Mouse (Mus musculus): ENCODE data around the gene Rpl32. TPM values are rescaled to one million over a fixed set of nuclear protein-coding genes. Genes with fewer than 3 reads are reported as not detected.

Rpl32 gene
- polyA plus RNA-seq, 1 experiment = 463 TPM

GRCm38 (mm10) chr6:115803541-115804382 is 4.8 kb downstream of the Rpl32 start:
- H3K27me3 ChIP-seq (ENCODE audit: control insufficient read depth, insufficient read depth, low read length) = no peaks in the 10 kb centered on the region
- H3K27ac ChIP-seq (ENCODE audit: insufficient read depth, low read length) = no peak overlapping the region
- H3K4me3 ChIP-seq (ENCODE audit: extremely low read depth, insufficient read depth, insufficient read length) = no peak overlapping the region
- peaks cover 8% of the 10 kb centered on the region; the same call in 1 of the 2 replicates for H3K4me1 ChIP-seq (ENCODE audit: control insufficient read depth, insufficient read depth, insufficient read length)
- peaks cover 19% of the 10 kb centered on the region for H3K36me3 ChIP-seq (ENCODE audit: control insufficient read depth, insufficient read depth, low read length)
- 61% methylated on average over 16 of the region's 16 CpGs for WGBS
- peak; percentile 34 to 50 for DNase-seq (ENCODE audit: low read depth in 1 of 2, low spot score in 2 of 2)
- peak; percentile 39; the same call in 1 of the 2 replicates for TF ChIP-seq CTCF (IDR thresholded peaks at IDR 0.05; ENCODE audit: extremely low read depth, insufficient read depth, insufficient read length, insufficient replicate concordance)
- TF ChIP-seq POLR2A (IDR thresholded peaks at IDR 0.05; ENCODE audit: low read depth, low read length) = no peak

- WGBS = 93% methylated on average over 3 of the region's 3 CpGs
- DNase-seq (ENCODE audit: low read depth in 1 of 2, low spot score in 2 of 2) = no peak
- Histone ChIP-seq H3K27me3 (ENCODE audit: control insufficient read depth, insufficient read depth, low read length) (no peaks in the 10 kb centered on the region), H3K27ac (ENCODE audit: insufficient read depth, low read length) (no peak overlapping the region), H3K36me3 (ENCODE audit: control insufficient read depth, insufficient read depth, low read length) (peaks cover 16% of the 10 kb centered on the region), H3K4me1 (ENCODE audit: control insufficient read depth, insufficient read depth, insufficient read length) (peaks cover 3% of the 10 kb centered on the region; the same call in 1 of the 2 replicates), H3K4me3 (ENCODE audit: extremely low read depth, insufficient read depth, insufficient read length) (no peak overlapping the region)
- TF ChIP-seq CTCF (IDR thresholded peaks at IDR 0.05; ENCODE audit: extremely low read depth, insufficient read depth, insufficient read length, insufficient replicate concordance) (no peak), POLR2A (IDR thresholded peaks at IDR 0.05; ENCODE audit: low read depth, low read length) (no peak)
Observed at GRCm38 (mm10) chr6:115801811-115802210, 6.7 kb downstream of the Rpl32 start.

GRCm38 (mm10) chr6:115792691-115793215 is 15.8 kb downstream of the Rpl32 start:
- no peak for TF ChIP-seq POLR2A (IDR thresholded peaks at IDR 0.05; ENCODE audit: low read depth, low read length)
- TF ChIP-seq CTCF (IDR thresholded peaks at IDR 0.05; ENCODE audit: extremely low read depth, insufficient read depth, insufficient read length, insufficient replicate concordance) = no peak
- Histone ChIP-seq H3K4me1 (ENCODE audit: control insufficient read depth, insufficient read depth, insufficient read length) (no peaks in the 10 kb centered on the region), H3K27ac (ENCODE audit: insufficient read depth, low read length) (0 out of 2 replicates have a peak overlapping the region, but pooled peaks have one; percentile 35), H3K36me3 (ENCODE audit: control insufficient read depth, insufficient read depth, low read length) (no peaks in the 10 kb centered on the region; the same call in 1 of the 2 replicates), H3K4me3 (ENCODE audit: extremely low read depth, insufficient read depth, insufficient read length) (peak overlapping the region; percentile 17; the same call in 1 of the 2 replicates), H3K27me3 (ENCODE audit: control insufficient read depth, insufficient read depth, low read length) (no peaks in the 10 kb centered on the region)
- no peak for DNase-seq (ENCODE audit: low read depth in 1 of 2, low spot score in 2 of 2)
- 36% methylated on average over 21 of the region's 21 CpGs for WGBS

GRCm38 (mm10) chr6:115791842-115792686 is 16.5 kb downstream of the Rpl32 start:
- peak in 1 of 2 experiments; percentile 31 for DNase-seq (ENCODE audit: low read depth in 1 of 2, low spot score in 2 of 2)
- Histone ChIP-seq H3K36me3 (ENCODE audit: control insufficient read depth, insufficient read depth, low read length) (no peaks in the 10 kb centered on the region), H3K27ac (ENCODE audit: insufficient read depth, low read length) (no peak overlapping the region), H3K4me1 (ENCODE audit: control insufficient read depth, insufficient read depth, insufficient read length) (no peaks in the 10 kb centered on the region), H3K4me3 (ENCODE audit: extremely low read depth, insufficient read depth, insufficient read length) (peak overlapping the region; percentile 17; the same call in 1 of the 2 replicates), H3K27me3 (ENCODE audit: control insufficient read depth, insufficient read depth, low read length) (no peaks in the 10 kb centered on the region)
- TF ChIP-seq POLR2A (IDR thresholded peaks at IDR 0.05; ENCODE audit: low read depth, low read length) (no peak), CTCF (IDR thresholded peaks at IDR 0.05; ENCODE audit: extremely low read depth, insufficient read depth, insufficient read length, insufficient replicate concordance) (no peak)
- WGBS = 54% methylated on average over 34 of the region's 34 CpGs

GRCm38 (mm10) chr6:115791016-115791415 is 17.5 kb downstream of the Rpl32 start:
- TF ChIP-seq CTCF (IDR thresholded peaks at IDR 0.05; ENCODE audit: extremely low read depth, insufficient read depth, insufficient read length, insufficient replicate concordance) = no peak
- TF ChIP-seq POLR2A (IDR thresholded peaks at IDR 0.05; ENCODE audit: low read depth, low read length) = no peak
- 97% methylated on average over 10 of the region's 10 CpGs for WGBS
- no peak overlapping the region for H3K4me3 ChIP-seq (ENCODE audit: extremely low read depth, insufficient read depth, insufficient read length)
- H3K27ac ChIP-seq (ENCODE audit: insufficient read depth, low read length) = no peak overlapping the region
- H3K27me3 ChIP-seq (ENCODE audit: control insufficient read depth, insufficient read depth, low read length) = no peaks in the 10 kb centered on the region
- no peak for DNase-seq (ENCODE audit: low read depth in 1 of 2, low spot score in 2 of 2)
- H3K4me1 ChIP-seq (ENCODE audit: control insufficient read depth, insufficient read depth, insufficient read length) = no peaks in the 10 kb centered on the region
- H3K36me3 ChIP-seq (ENCODE audit: control insufficient read depth, insufficient read depth, low read length) = no peaks in the 10 kb centered on the region

- Histone ChIP-seq H3K27ac (ENCODE audit: insufficient read depth, low read length) (no peak overlapping the region), H3K4me1 (ENCODE audit: control insufficient read depth, insufficient read depth, insufficient read length) (no peaks in the 10 kb centered on the region), H3K36me3 (ENCODE audit: control insufficient read depth, insufficient read depth, low read length) (no peaks in the 10 kb centered on the region), H3K4me3 (ENCODE audit: extremely low read depth, insufficient read depth, insufficient read length) (no peak overlapping the region), H3K27me3 (ENCODE audit: control insufficient read depth, insufficient read depth, low read length) (no peaks in the 10 kb centered on the region)
- DNase-seq (ENCODE audit: low read depth in 1 of 2, low spot score in 2 of 2) = no peak
- 90% methylated on average over 3 of the region's 3 CpGs for WGBS
- TF ChIP-seq POLR2A (IDR thresholded peaks at IDR 0.05; ENCODE audit: low read depth, low read length) = no peak
- TF ChIP-seq CTCF (IDR thresholded peaks at IDR 0.05; ENCODE audit: extremely low read depth, insufficient read depth, insufficient read length, insufficient replicate concordance) = no peak
Observed at GRCm38 (mm10) chr6:115782781-115783180, 25.8 kb downstream of the Rpl32 start.
